Mouse (Mus musculus) small intestine, adult 2 months (tissue): ENCODE measurements around the gene Hist2h2be.
A peak's percentile ranks its signal among the peaks of the same experiment; 100 is the strongest.

Source experiments
- CTCF ChIP-seq: fragments of 200-500 bp; IDR thresholded peaks from 2 replicates; pipeline ENCODE4 v1.5.1; 2012; ENCODE audit warnings: low read depth, mild to moderate bottlenecking, control low read depth, inconsistent platforms, low read length, moderate library complexity, mixed read lengths; ENCODE audit not compliant: insufficient replicate concordance, insufficient read length; ENCODE audit errors: extremely low read depth
- POLR2A ChIP-seq: fragments of 200-500 bp; IDR thresholded peaks from 2 replicates; pipeline ENCODE4 v1.6.1; 2012; ENCODE audit warnings: low read depth, mild to moderate bottlenecking, control low read depth, inconsistent platforms, low read length, moderate library complexity

DNA sequence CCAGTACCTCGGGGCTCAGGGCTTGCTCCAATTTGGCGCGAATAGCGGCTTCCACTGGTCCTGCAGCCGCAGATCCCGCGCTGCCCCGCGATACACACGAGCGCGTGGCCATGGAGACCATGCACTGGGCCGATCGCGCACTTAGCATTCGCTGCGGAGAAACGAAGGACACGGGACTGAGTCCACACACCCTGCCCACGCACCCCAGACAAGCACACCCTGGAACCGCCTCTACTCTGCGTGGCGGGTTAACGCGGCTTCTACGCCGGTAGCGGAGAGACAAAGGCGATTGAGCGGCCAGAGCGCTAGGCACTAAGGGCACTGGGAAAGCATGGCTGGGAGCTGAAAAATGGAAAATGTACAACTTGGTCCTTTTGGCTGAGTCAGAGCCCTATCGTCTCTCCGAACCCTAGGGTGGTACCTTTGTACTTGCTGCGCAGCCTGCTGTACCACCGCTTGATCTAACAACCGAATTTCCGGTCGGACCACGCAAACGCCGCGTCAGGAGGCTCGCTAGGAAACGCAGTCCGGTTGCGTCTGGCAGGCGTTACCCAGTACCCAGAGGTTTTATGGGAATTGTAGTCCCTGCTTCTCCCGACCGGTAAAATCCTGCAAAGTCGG is 23.7 kb upstream of the Hist2h2be start:
- TF ChIP-seq CTCF (no peak), POLR2A (peak; percentile 83)
